Mouse (Mus musculus) brain, embryonic 14.5 days (tissue): ENCODE data around the gene Nt5dc2.

Experiments used
- CTCF ChIP-seq: fragments of 200-500 bp; IDR thresholded peaks from 2 replicates; pipeline ENCODE4 v1.5.1; 2012; ENCODE audit warnings: inconsistent platforms, mild to moderate bottlenecking, moderate library complexity, borderline replicate concordance; ENCODE audit not compliant: insufficient read depth, insufficient read length; ENCODE audit errors: extremely low read depth
- POLR2A ChIP-seq: fragments of 200-500 bp; IDR thresholded peaks from 2 replicates; pipeline ENCODE4 v1.6.1; 2012; ENCODE audit warnings: mild to moderate bottlenecking, inconsistent platforms, borderline replicate concordance; ENCODE audit not compliant: poor library complexity, insufficient read depth, insufficient read length, severe bottlenecking; ENCODE audit errors: extremely low read depth

DNA sequence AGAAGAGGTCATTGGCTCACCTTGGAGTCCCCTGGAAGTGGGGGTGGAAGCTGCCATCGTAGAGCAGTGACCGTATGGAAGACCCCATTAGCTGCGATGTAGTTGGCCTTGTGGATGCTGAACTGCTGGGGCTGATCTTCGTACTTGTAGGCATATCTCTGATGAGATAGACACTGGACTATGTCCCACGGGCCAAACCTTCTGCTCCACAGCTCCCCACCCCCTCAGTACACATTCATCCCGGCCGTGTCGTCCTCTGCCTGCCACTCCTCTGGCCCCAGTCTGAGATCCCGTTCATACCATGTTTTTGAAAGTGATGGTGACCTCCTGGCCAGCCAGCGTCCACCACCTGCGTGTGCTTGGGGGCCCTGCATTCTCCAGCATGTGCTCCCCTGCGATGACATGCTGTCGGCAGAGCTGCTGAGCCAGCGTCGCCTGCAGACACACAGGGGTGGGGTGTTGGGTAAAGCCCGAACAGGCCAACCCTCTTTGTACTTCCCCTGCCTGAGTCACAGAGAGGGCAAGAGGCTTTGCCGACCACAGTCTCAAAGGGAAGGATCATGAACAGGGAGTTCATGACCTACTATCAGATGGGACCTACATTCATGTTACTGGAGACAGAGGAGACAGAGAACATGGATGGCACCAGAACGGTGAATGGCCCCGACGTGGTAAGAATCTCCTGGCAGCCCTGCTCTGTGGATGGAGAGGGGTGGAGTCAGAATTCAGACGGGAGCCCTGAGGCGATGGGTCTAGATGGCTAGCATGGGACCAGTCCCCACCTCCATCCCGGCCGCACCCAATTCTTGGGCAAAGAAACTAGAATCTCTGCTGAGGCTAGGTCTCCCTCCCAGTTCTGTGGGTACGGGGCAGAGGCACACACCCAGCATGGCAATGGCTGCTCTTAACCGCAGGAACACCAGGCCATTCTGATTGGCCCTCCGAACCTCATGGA is 29.6 kb downstream of the Nt5dc2 start:
- TF ChIP-seq CTCF (no peak), POLR2A (no peak)
